Mouse (Mus musculus) hindbrain, embryonic 11.5 days (tissue): ENCODE measurements around the gene Scn8a. TPM values are rescaled to one million over a fixed set of nuclear protein-coding genes. Genes with fewer than 3 reads are reported as not detected.
A peak's percentile ranks its signal among the peaks of the same experiment; 100 is the strongest.

Experiments used
- ATAC-seq: fragments of 200-750 bp; cut with Nextera tagmentation; 2 replicates; pipeline ENCODE4 v1.8.0; 2017; ENCODE audit warnings: mild to moderate bottlenecking, moderate TSS enrichment, moderate library complexity; ENCODE audit not compliant: low FRiP score
- DNase-seq: peaks from one replicate; pipeline ENCODE4 v3.0.0-alpha.2; 2015; ENCODE audit warnings: low spot score
- H3K27ac ChIP-seq: fragments of 300-500 bp; sonication (generic); 2 replicates; pipeline ENCODE4 v1.5.1; 2014; ENCODE audit warnings: mild to moderate bottlenecking, low read depth, low read length
- H3K27me3 ChIP-seq: fragments of 300-500 bp; sonication (generic); 2 replicates; pipeline ENCODE4 v1.6.1; 2014; ENCODE audit warnings: mild to moderate bottlenecking, low read length, moderate library complexity, mixed read lengths; ENCODE audit not compliant: control insufficient read depth, insufficient read depth
- H3K36me3 ChIP-seq: fragments of 300-500 bp; sonication (generic); 2 replicates; pipeline ENCODE4 v1.6.1; 2014; ENCODE audit warnings: mild to moderate bottlenecking, low read length, moderate library complexity, mixed read lengths; ENCODE audit not compliant: control insufficient read depth, insufficient read depth
- H3K4me1 ChIP-seq: fragments of 300-500 bp; sonication (generic); replicated peaks from 2 replicates; pipeline ENCODE4 v1.6.1; 2014; ENCODE audit warnings: low read length, mixed read lengths; ENCODE audit not compliant: control insufficient read depth, insufficient read depth
- H3K4me2 ChIP-seq: fragments of 300-500 bp; sonication (generic); replicated peaks from 2 replicates; pipeline ENCODE4 v1.6.1; 2014; ENCODE audit warnings: mild to moderate bottlenecking, low read depth, low read length
- H3K4me3 ChIP-seq: fragments of 300-500 bp; sonication (generic); 2 replicates; pipeline ENCODE4 v1.5.1; 2014; ENCODE audit warnings: low read depth, low read length
- H3K9ac ChIP-seq: fragments of 300-500 bp; sonication (generic); 2 replicates; pipeline ENCODE4 v1.6.1; 2014; ENCODE audit warnings: low read depth, low read length
- H3K9me3 ChIP-seq: fragments of 300-500 bp; sonication (generic); 2 replicates; pipeline ENCODE4 v1.6.1; 2016; ENCODE audit warnings: low read length; ENCODE audit not compliant: control insufficient read depth
- WGBS: fragments of 180-500 bp; shearing (Covaris S2); extraction: QIAGEN DNeasy Blood & Tissue Kit; methylation state at CpG from one replicate; pipeline ENCODE4 v1.1.7; 2014; 5-methylcytosine and 5-hydroxymethylcytosine counted together
- polyA plus RNA-seq: library from polyadenylated mRNA; unstranded; fragments of >200 nt; fragmentation: Nextera tagmentation; extraction: Ambion mirVana; gene quantifications from 2 replicates; pipeline ENCODE4 v1.2.1, GENCODE M21; 2014

Scn8a gene
- polyA plus RNA-seq, 1 experiment from 2014 or later = 16.4 TPM

DNA sequence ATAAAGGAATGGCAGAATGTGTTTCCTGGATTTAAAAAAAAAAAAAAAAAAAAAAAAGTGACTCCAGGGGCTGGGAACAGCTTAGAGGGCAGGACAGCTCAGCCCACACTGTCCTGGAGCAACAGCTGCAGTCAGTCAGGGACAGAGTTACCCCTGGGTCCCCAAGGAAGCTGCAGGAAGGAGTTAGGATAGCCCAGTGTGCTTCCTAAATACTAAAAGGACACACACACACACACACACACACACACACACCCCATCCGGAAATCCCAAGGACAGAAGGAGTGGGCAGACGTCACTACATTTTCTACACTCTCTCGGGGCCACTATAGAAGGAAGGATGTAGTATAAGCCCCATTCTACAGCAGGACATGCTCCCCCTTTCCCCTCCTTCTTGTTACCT, 198.4 kb downstream of the Scn8a start:
- Histone ChIP-seq H3K27ac (peak overlapping the region; percentile 94), H3K27me3 (no peaks in the 10 kb centered on the region), H3K4me1 (peaks cover 53% of the 10 kb centered on the region), H3K4me3 (no peak overlapping the region), H3K9ac (no peak overlapping the region), H3K4me2 (no peak overlapping the region), H3K9me3 (no peaks in the 10 kb centered on the region), H3K36me3 (no peaks in the 10 kb centered on the region)
- ATAC-seq (no peak), DNase-seq (no peak)
- WGBS = 22% methylated on average over 3 of the region's 3 CpGs

DNA sequence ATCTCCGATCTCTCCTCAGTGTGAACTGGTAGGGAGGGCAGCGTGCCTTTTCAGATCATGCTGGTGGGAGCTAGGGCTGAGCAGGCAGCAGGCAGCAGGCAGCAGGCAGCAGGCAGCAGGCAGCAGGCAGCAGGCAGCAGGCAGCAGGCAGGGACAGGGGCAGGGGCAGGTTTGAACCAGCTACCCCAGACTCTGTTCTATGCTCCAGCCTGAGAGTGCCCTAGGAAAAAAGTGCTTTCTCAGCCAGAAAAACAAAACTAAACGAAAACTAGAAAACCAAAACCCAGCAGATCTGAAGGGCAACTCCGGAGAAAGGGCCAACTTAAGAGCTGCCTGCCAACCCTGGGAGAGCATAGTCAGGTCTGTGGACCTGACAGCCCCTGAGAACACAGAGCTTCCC, 199.0 kb downstream of the Scn8a start:
- no peak for ATAC-seq
- no peak for DNase-seq
- 50% methylated on average over 4 of the region's 4 CpGs for WGBS

DNA sequence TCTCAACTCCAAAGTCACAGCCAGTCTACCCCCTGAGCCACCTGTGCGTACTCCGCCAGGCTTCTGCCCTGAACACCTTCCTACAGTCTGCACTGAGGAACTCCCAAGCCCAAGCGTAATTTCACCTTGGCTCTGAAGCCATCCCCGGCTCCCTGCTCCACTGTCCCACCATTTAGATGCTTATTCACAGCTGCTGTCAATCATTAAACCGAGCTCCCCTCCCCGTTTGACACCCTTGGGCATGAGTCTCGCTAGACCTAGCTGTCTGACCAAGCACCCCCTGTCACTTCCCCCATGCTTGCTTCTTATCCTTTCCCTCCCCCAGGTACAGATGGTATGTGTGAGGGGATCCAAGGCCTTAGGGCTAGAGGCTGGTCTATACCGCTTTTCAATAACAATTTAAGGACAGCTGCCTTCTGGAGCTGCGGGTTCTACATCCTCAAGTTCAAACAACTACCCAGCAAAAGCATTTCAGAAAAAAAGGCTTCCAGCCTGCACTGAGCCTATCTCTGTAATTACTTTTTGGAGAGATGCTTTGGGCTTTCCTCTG, 200.1 kb downstream of the Scn8a start:
- ATAC-seq (no peak), DNase-seq (peak; percentile 29)
- peaks cover 57% of the 10 kb centered on the region for H3K4me1 ChIP-seq
- 48% methylated on average over 9 of the region's 9 CpGs for WGBS
- H3K9me3 ChIP-seq = no peaks in the 10 kb centered on the region
- H3K4me2 ChIP-seq = 0 out of 2 replicates have a peak overlapping the region, but pooled peaks have one; percentile 7
- H3K27me3 ChIP-seq = no peaks in the 10 kb centered on the region
- H3K9ac ChIP-seq = 0 out of 2 replicates have a peak overlapping the region, but pooled peaks have one; percentile 7
- H3K27ac ChIP-seq = peak overlapping the region; percentile 54; the same call in 1 of the 2 replicates
- no peak overlapping the region for H3K4me3 ChIP-seq
- no peaks in the 10 kb centered on the region for H3K36me3 ChIP-seq

More for the DNA sequence above, 199.0 kb downstream of the Scn8a start:
- H3K9ac ChIP-seq = peak overlapping the region; percentile 17; the same call in 1 of the 2 replicates
- no peaks in the 10 kb centered on the region for H3K9me3 ChIP-seq
- peaks cover 53% of the 10 kb centered on the region for H3K4me1 ChIP-seq
- no peak overlapping the region for H3K4me3 ChIP-seq
- peak overlapping the region; percentile 94 for H3K27ac ChIP-seq
- no peaks in the 10 kb centered on the region for H3K36me3 ChIP-seq
- H3K4me2 ChIP-seq = no peak overlapping the region
- H3K27me3 ChIP-seq = no peaks in the 10 kb centered on the region

DNA sequence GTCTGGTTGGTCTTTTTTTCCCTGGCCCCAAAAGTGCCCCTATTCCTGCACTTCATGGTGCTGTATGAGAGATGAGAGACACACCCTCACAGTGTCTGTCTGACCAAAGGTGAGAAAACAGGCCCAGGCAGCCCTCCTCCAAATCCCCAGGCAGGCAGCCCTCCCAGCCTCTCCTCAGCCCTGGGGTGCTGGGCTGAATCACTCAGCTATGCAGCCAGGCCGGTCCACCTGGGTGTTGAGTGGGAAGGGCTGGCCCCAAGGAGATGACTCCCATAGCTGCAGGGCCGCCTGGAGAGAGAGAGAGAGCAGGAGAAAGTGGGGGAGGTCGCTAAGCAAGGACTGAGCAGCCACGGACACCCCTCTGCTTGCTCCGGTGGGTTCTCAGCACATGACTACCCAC, 201.1 kb downstream of the Scn8a start:
- no peaks in the 10 kb centered on the region for H3K36me3 ChIP-seq
- DNase-seq (no peak), ATAC-seq (no peak)
- H3K4me3 ChIP-seq = no peak overlapping the region
- H3K4me2 ChIP-seq = no peak overlapping the region
- peaks cover 55% of the 10 kb centered on the region for H3K4me1 ChIP-seq
- peak overlapping the region; percentile 24 for H3K9ac ChIP-seq
- 25% methylated on average over 5 of the region's 5 CpGs for WGBS
- H3K9me3 ChIP-seq = no peaks in the 10 kb centered on the region
- H3K27me3 ChIP-seq = no peaks in the 10 kb centered on the region
- H3K27ac ChIP-seq = peak overlapping the region; percentile 4; the same call in 1 of the 2 replicates

DNA sequence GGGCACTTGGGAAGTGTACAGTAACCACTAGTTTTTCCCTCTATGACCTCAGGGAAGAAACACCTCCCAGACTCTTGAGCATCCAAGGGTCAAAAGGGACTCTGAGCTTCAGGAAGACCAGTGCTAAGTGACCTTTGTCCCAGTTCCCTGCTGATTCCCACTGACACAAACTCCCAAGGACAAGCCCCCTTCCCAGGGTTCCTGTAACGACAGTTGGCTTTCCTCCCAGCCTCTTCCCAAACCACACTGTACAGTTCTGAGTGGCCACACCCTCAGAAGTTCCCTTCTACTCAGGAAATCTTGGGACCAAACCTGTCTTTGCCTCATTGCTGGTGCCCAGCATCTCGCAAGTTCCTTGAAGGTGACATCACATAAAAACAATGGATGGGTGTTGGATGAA, 203.1 kb downstream of the Scn8a start:
- no peak overlapping the region for H3K9ac ChIP-seq
- no peaks in the 10 kb centered on the region for H3K36me3 ChIP-seq
- H3K4me3 ChIP-seq = no peak overlapping the region
- WGBS = 63% methylated on average over 2 of the region's 2 CpGs
- H3K4me1 ChIP-seq = peaks cover 46% of the 10 kb centered on the region
- H3K27me3 ChIP-seq = no peaks in the 10 kb centered on the region
- H3K4me2 ChIP-seq = no peak overlapping the region
- ATAC-seq (no peak), DNase-seq (no peak)
- H3K9me3 ChIP-seq = no peaks in the 10 kb centered on the region
- no peak overlapping the region for H3K27ac ChIP-seq

DNA sequence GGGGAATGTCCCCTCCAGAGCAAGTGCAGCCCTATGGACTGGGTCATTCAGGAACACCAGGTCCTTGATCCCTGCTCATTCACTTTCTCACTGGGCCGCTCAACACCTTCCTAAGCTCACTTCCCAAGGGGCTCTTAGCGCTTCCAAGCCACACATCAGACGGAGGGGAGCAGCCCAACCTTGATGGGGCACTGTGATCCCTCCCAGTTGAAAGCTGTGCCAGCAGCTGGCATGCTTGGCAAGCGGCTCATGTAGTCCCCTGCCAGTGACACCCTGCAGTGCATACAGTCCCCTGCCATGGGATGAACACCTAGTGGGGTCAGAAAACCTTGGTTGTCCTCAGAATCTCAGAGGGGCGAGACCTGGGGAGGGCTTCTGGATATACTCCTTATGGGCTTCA, 204.4 kb downstream of the Scn8a start:
- no peaks in the 10 kb centered on the region for H3K9me3 ChIP-seq
- H3K27ac ChIP-seq = no peak overlapping the region
- WGBS = 83% methylated on average over 5 of the region's 5 CpGs
- ATAC-seq (no peak), DNase-seq (no peak)
- H3K36me3 ChIP-seq = no peaks in the 10 kb centered on the region
- no peak overlapping the region for H3K9ac ChIP-seq
- no peak overlapping the region for H3K4me2 ChIP-seq
- peaks cover 44% of the 10 kb centered on the region for H3K4me1 ChIP-seq
- no peak overlapping the region for H3K4me3 ChIP-seq
- no peaks in the 10 kb centered on the region for H3K27me3 ChIP-seq

DNA sequence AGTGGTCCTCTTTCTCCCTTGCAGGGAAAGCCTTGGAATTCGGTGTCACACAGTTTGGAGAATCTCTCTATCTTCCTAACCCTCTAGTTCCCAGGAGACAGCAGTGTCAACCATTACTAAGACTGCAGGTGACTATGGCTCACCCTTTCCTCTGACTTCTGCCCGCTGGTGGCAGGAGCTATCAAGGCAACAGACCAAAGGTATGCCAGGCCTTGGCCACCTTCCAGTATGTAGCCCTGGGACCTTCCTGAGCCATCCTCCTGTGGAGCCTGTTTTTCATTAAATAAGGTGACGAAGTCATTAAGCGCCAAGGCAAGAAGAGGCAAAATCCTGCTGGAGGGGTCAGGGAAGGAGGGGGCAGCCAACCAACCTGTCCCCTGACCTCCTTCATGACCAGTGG, 205.5 kb downstream of the Scn8a start:
- no peak overlapping the region; the same call in 1 of the 2 replicates for H3K4me3 ChIP-seq
- H3K36me3 ChIP-seq = no peaks in the 10 kb centered on the region
- H3K9me3 ChIP-seq = no peaks in the 10 kb centered on the region
- peak overlapping the region; percentile 83 for H3K4me2 ChIP-seq
- DNase-seq (no peak), ATAC-seq (no peak)
- peak overlapping the region; percentile 90 for H3K9ac ChIP-seq
- H3K27ac ChIP-seq = 0 out of 2 replicates have a peak overlapping the region, but pooled peaks have one; percentile 99
- 64% methylated on average over 4 of the region's 4 CpGs for WGBS
- H3K27me3 ChIP-seq = no peaks in the 10 kb centered on the region
- peaks cover 38% of the 10 kb centered on the region for H3K4me1 ChIP-seq

DNA sequence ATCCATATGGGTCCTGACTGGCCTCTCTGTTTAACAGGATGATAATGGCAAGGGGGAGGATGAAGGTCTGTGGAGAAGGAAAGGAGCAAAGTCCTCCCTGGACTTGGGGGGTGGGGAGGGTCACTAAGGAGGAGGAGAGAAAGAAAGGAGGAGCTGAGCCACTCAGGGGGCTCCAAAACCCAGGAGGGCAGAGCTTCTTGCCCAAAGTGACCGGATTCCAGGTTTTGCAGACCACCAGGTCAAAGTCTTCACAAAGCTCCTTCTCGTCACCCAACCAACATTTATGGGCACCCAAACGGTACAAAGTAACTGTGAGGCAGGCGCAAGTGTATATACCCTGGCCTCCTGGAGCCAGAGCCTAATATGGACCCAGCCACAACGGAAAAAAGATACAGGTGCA, 206.0 kb downstream of the Scn8a start:
- H3K27me3 ChIP-seq = no peaks in the 10 kb centered on the region
- peak overlapping the region; percentile 90 for H3K9ac ChIP-seq
- no peak for DNase-seq

More for the DNA sequence above, 206.0 kb downstream of the Scn8a start:
- peak overlapping the region; percentile 99 for H3K27ac ChIP-seq
- H3K4me2 ChIP-seq = peak overlapping the region; percentile 83
- H3K9me3 ChIP-seq = no peaks in the 10 kb centered on the region
- peaks cover 37% of the 10 kb centered on the region for H3K4me1 ChIP-seq
- no peaks in the 10 kb centered on the region for H3K36me3 ChIP-seq
- ATAC-seq = 0 out of 2 replicates have a peak, but pooled peaks have one; percentile 5
- H3K4me3 ChIP-seq = peak overlapping the region; percentile 90
- WGBS = 14% methylated on average over 5 of the region's 5 CpGs
